In the genomic region with DNA sequence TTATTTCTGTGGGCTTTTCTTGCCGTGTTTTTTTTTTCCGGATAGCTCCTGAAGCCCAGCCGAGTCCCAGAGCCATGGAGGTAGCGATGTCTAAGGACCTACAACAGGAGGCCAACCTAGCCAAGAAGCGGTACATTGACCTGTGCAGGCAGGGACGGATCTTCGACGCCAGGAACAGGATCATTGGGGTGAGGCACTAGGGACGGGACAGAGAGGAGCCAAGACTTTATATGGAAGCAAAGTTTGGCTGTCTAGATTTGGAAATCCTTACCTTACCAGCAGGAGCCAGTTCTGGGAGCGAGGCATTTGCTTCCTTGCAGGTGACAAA, we compare ENCODE assay signal across 10 mouse cellular contexts. TPM values are rescaled to one million over a fixed set of nuclear protein-coding genes. Genes with fewer than 3 reads are reported as not detected.
DNase-seq lines count a peak whose midpoint lies in the region; ATAC-seq and TF ChIP-seq lines count a peak whose summit lies in the region.
"Had no signal": no experiment of that assay in that cellular context is flagged by ENCODE, and none has a peak within 500 bp of the region (broad histone marks: within the 10 kb centered on the region; RNA-seq: fewer than 3 reads in every experiment).

No protein-coding gene starts in this region.

- DNase-seq in heart, adult 8-10 months (ENCODE audit: low spot score) = no peak
- no peak for DNase-seq in hindbrain, embryonic 10.5 days (ENCODE audit: low spot score)
- DNase-seq in adrenal gland, adult 8-10 months = no peak
- no peak for DNase-seq in frontal cortex, postnatal 25 days (ENCODE audit: low spot score in 2 of 2)
- DNase-seq in left cerebral cortex, postnatal 25 days (ENCODE audit: low spot score in 2 of 2) = no peak

- no peak for TF ChIP-seq CTCF in ES-Bruce4 (IDR thresholded peaks at IDR 0.05; ENCODE audit: low read depth, low read length)

- TF ChIP-seq POLR2A in ES-Bruce4 (IDR thresholded peaks at IDR 0.05; ENCODE audit: insufficient read depth, low read length) = no peak

- WGBS in heart, embryonic 12.5 days = 18% methylated on average over 10 of the region's 10 CpGs
- WGBS in hindbrain, embryonic 10.5 days = 20% methylated on average over 10 of the region's 10 CpGs
- 24% methylated on average over 10 of the region's 10 CpGs for WGBS in liver, embryonic 15.5 days (ENCODE audit: insufficient replicate concordance)

- ATAC-seq in heart, embryonic 12.5 days (ENCODE audit: insufficient number of reproducible peaks, low FRiP score) = no peak
- ATAC-seq in liver, embryonic 15.5 days (ENCODE audit: insufficient read depth) = no peak

- no peak for TF ChIP-seq EP300 in ES-Bruce4 (IDR thresholded peaks at IDR 0.05; ENCODE audit: insufficient read depth, low read depth, low read length)

- H3K27ac ChIP-seq in heart, embryonic 12.5 days (ENCODE audit: poor library complexity, severe bottlenecking) = no peak overlapping the region
- H3K27ac ChIP-seq in ES-Bruce4 (ENCODE audit: insufficient read depth, low read length) = no peak overlapping the region
- peak overlapping the region; percentile 78; the same call in 1 of the 2 replicates for H3K27ac ChIP-seq in hindbrain, embryonic 10.5 days
- no peak overlapping the region for H3K27ac ChIP-seq in liver, embryonic 15.5 days (replicated peaks)

- peaks cover 31% of the 10 kb centered on the region for H3K27me3 ChIP-seq in heart, embryonic 12.5 days (replicated peaks)
- H3K27me3 ChIP-seq in ES-Bruce4 (ENCODE audit: control insufficient read depth, insufficient read depth, low read length, poor library complexity, severe bottlenecking) = no peaks in the 10 kb centered on the region; the same call in none of the 2 replicates
- peaks cover 32% of the 10 kb centered on the region for H3K27me3 ChIP-seq in hindbrain, embryonic 10.5 days (ENCODE audit: insufficient read depth, poor library complexity, severe bottlenecking)
- peaks cover 15% of the 10 kb centered on the region; the same call in 1 of the 2 replicates for H3K27me3 ChIP-seq in liver, embryonic 15.5 days

- H3K4me3 ChIP-seq in heart, embryonic 12.5 days = peak overlapping the region; percentile 30
- H3K4me3 ChIP-seq in ES-Bruce4 (ENCODE audit: low read depth, low read length) = peak overlapping the region; percentile 5
- H3K4me3 ChIP-seq in hindbrain, embryonic 10.5 days = peak overlapping the region; percentile 45
- 0 out of 2 replicates have a peak overlapping the region, but pooled peaks have one; percentile 5 for H3K4me3 ChIP-seq in liver, embryonic 15.5 days (replicated peaks)

- H3K4me2 ChIP-seq in heart, embryonic 12.5 days = peak overlapping the region; percentile 65
- peak overlapping the region; percentile 46; the same call in 1 of the 2 replicates for H3K4me2 ChIP-seq in liver, embryonic 15.5 days

- H3K36me3 ChIP-seq in heart, embryonic 12.5 days = no peaks in the 10 kb centered on the region
- no peaks in the 10 kb centered on the region for H3K36me3 ChIP-seq in ES-Bruce4 (ENCODE audit: control insufficient read depth, insufficient read depth, low read length, poor library complexity, severe bottlenecking)
- H3K36me3 ChIP-seq in hindbrain, embryonic 10.5 days = no peaks in the 10 kb centered on the region
- H3K36me3 ChIP-seq in liver, embryonic 15.5 days (replicated peaks) = no peaks in the 10 kb centered on the region

- no peak overlapping the region for H3K9ac ChIP-seq in heart, embryonic 12.5 days
- no peak overlapping the region for H3K9ac ChIP-seq in ES-Bruce4 (ENCODE audit: low read depth, poor library complexity, severe bottlenecking)
- H3K9ac ChIP-seq in liver, embryonic 15.5 days = no peak overlapping the region

- peaks cover 4% of the 10 kb centered on the region; the same call in 1 of the 2 replicates for H3K4me1 ChIP-seq in heart, embryonic 12.5 days (replicated peaks)
- no peaks in the 10 kb centered on the region for H3K4me1 ChIP-seq in ES-Bruce4 (ENCODE audit: control insufficient read depth, insufficient read depth, low read length)
- H3K4me1 ChIP-seq in hindbrain, embryonic 10.5 days (replicated peaks) = peaks cover 15% of the 10 kb centered on the region
- 0 out of 2 replicates have a peak, but pooled peaks cover 4% of the 10 kb centered on the region for H3K4me1 ChIP-seq in liver, embryonic 15.5 days (replicated peaks)

- 0 out of 2 replicates have a peak, but pooled peaks cover 4% of the 10 kb centered on the region for H3K9me3 ChIP-seq in heart, embryonic 12.5 days (replicated peaks)
- H3K9me3 ChIP-seq in ES-Bruce4 (replicated peaks; ENCODE audit: control insufficient read depth, insufficient read depth, low read length, poor library complexity, severe bottlenecking) = no peaks in the 10 kb centered on the region
- peaks cover 6% of the 10 kb centered on the region; the same call in 1 of the 2 replicates for H3K9me3 ChIP-seq in hindbrain, embryonic 10.5 days
- no peaks in the 10 kb centered on the region for H3K9me3 ChIP-seq in liver, embryonic 15.5 days (replicated peaks)

- intact Hi-C loops in left cerebral cortex, postnatal 25 days (cut with DNase I) = no loop called here

RNA-seq across cellular contexts. Expression of a gene that starts 0.3 kb away (rescaled TPM):
- 0.13 TPM in 1 of 2 replicates, not detected in the other for polyA plus RNA-seq in heart, embryonic 12.5 days (2016; fragmentation: Nextera tagmentation; extraction: Ambion mirVana)
- not detected for total RNA-seq in heart, adult 8-10 months (2022)
- not detected in 2 replicates for polyA plus RNA-seq in ES-Bruce4 (2011; ENCODE audit: insufficient read depth, insufficient read length, low read depth, missing spikeins)
- 0.77 and 1.3 TPM in 2 replicates for polyA plus RNA-seq in hindbrain, embryonic 10.5 days (2016; fragmentation: Nextera tagmentation; extraction: Ambion mirVana)
- polyA plus RNA-seq in liver, embryonic 15.5 days (2015; fragmentation: Nextera tagmentation; extraction: Ambion mirVana) = not detected in 2 replicates
- under 1 TPM in 1 of 4 experiments, not detected in 3; 0.16 TPM for total RNA-seq in adrenal gland, adult 8-10 months (2022)
- total RNA-seq in left cerebral cortex, postnatal 25 days (2021) = not detected
- total RNA-seq: monocyte, adult 5-6 weeks had no signal
- polyA plus RNA-seq: C2C12 had no signal

RNA-seq across cellular contexts. Expression of a gene that starts 0.4 kb away (rescaled TPM):
- 0.09 and 0.13 TPM in 2 replicates for polyA plus RNA-seq in heart, embryonic 12.5 days (2016; fragmentation: Nextera tagmentation; extraction: Ambion mirVana)
- total RNA-seq in heart, adult 8-10 months (2022) = not detected
- polyA plus RNA-seq in ES-Bruce4 (2011; ENCODE audit: insufficient read depth, insufficient read length, low read depth, missing spikeins) = 4.8 TPM in 2 replicates
- 0.15 TPM in 1 of 2 replicates, not detected in the other for polyA plus RNA-seq in hindbrain, embryonic 10.5 days (2016; fragmentation: Nextera tagmentation; extraction: Ambion mirVana)
- polyA plus RNA-seq in liver, embryonic 15.5 days (2015; fragmentation: Nextera tagmentation; extraction: Ambion mirVana) = 0.12 and 0.16 TPM in 2 replicates
- not detected for total RNA-seq in adrenal gland, adult 8-10 months (2022)
- total RNA-seq in left cerebral cortex, postnatal 25 days (2021) = not detected
- total RNA-seq: monocyte, adult 5-6 weeks had no signal
